Mouse (Mus musculus) forebrain, embryonic 10.5 days (tissue): Measurements from ENCODE around the gene Nectin2. TPM values are rescaled to one million over a fixed set of nuclear protein-coding genes. Genes with fewer than 3 reads are reported as not detected.

ENCODE experiments used
- polyA plus RNA-seq: library from polyadenylated mRNA; unstranded; fragments of >200 nt; fragmentation: Nextera tagmentation; extraction: Ambion mirVana; gene quantifications from 2 replicates; pipeline ENCODE4 v1.2.1, GENCODE M21; 2016

Nectin2 gene
- polyA plus RNA-seq, 1 experiment from 2014 or later, result 84.2 TPM

Other genes with a start within 250 kb of the Nectin2 start
- 2.1 and 2.3 TPM in 2 replicates for gene Bloc1s3, start 242.1 kb downstream of the Nectin2 start, polyA plus RNA-seq
- 53.8 and 60.9 TPM in 2 replicates for gene Trappc6a, start 242.1 kb downstream of the Nectin2 start, polyA plus RNA-seq
- 0.06 and 0.12 TPM in 2 replicates for gene Nkpd1, start 232.6 kb downstream of the Nectin2 start, polyA plus RNA-seq
- gene Ppp1r37, start 187.4 kb downstream of the Nectin2 start, polyA plus RNA-seq, result 20.2 and 22.2 TPM in 2 replicates
- 0.30 and 0.47 TPM in 2 replicates for gene Zfp296, start 173.2 kb downstream of the Nectin2 start, polyA plus RNA-seq
- gene Gemin7, start 172.9 kb downstream of the Nectin2 start, polyA plus RNA-seq, result 180 and 186 TPM in 2 replicates
- gene Clasrp, start 146.0 kb downstream of the Nectin2 start, polyA plus RNA-seq, result 53.6 and 54.0 TPM in 2 replicates
- 3.0 TPM in 2 replicates for gene Relb, start 121.0 kb downstream of the Nectin2 start, polyA plus RNA-seq
- 70.6 and 75.6 TPM in 2 replicates for gene Clptm1, start 85.5 kb downstream of the Nectin2 start, polyA plus RNA-seq
- gene Apoc2, start 72.5 kb downstream of the Nectin2 start, polyA plus RNA-seq, result 0.39 TPM in 1 of 2 replicates, not detected in the other
- not detected in 2 replicates for gene Gm44805, start 69.1 kb downstream of the Nectin2 start, polyA plus RNA-seq
- not detected in 2 replicates for gene Apoc4, start 69.0 kb downstream of the Nectin2 start, polyA plus RNA-seq
- gene Apoc1, start 57.8 kb downstream of the Nectin2 start, polyA plus RNA-seq, result 2.3 TPM in 2 replicates
- 140 and 154 TPM in 2 replicates for gene Apoe, start 51.3 kb downstream of the Nectin2 start, polyA plus RNA-seq
- gene Tomm40, start 35.0 kb downstream of the Nectin2 start, polyA plus RNA-seq, result 187 and 205 TPM in 2 replicates
- 33.1 and 37.3 TPM in 2 replicates for gene Bcam, start 20.5 kb upstream of the Nectin2 start, polyA plus RNA-seq
- gene Cblc, start 46.3 kb upstream of the Nectin2 start, polyA plus RNA-seq, result 0.53 and 1.2 TPM in 2 replicates
- 0.91 and 1.4 TPM in 2 replicates for gene Bcl3, start 72.3 kb upstream of the Nectin2 start, polyA plus RNA-seq
- gene Gm19345, start 101.5 kb upstream of the Nectin2 start, polyA plus RNA-seq, result 0.26 TPM in 1 of 2 replicates, not detected in the other
- not detected in 2 replicates for gene Ceacam16, start 110.8 kb upstream of the Nectin2 start, polyA plus RNA-seq
- gene Ceacam19, start 137.5 kb upstream of the Nectin2 start, polyA plus RNA-seq, result not detected in 2 replicates
- gene Pvr, start 170.7 kb upstream of the Nectin2 start, polyA plus RNA-seq, result 4.7 and 4.8 TPM in 2 replicates
- gene Igsf23, start 200.3 kb upstream of the Nectin2 start, polyA plus RNA-seq, result 0.11 TPM in 1 of 2 replicates, not detected in the other
- not detected in 2 replicates for gene Ceacam20, start 214.9 kb upstream of the Nectin2 start, polyA plus RNA-seq
- not detected in 2 replicates for gene Nlrp9b, start 241.0 kb upstream of the Nectin2 start, polyA plus RNA-seq